Mouse (Mus musculus) small intestine, adult 10 weeks (tissue): Measurements from ENCODE around the gene Apaf1. TPM values are rescaled to one million over a fixed set of nuclear protein-coding genes. Genes with fewer than 3 reads are reported as not detected.

Experiments
- polyA plus RNA-seq: library from polyadenylated mRNA; stranded (reverse); fragments of 350-450 nt; fragmentation: Illumina TruSeq; extraction: RNeasy Lipid Tissue Mini Kit (QIAGEN cat#74804); gene quantifications from one replicate; pipeline ENCODE4 v1.2.3, GENCODE M21; 2014; ENCODE audit warnings: low replicate concordance

Gene Apaf1
- 50.0 TPM for polyA plus RNA-seq

GRCm38 (mm10) chr10:91082550-91083392 lies at the start of gene Apaf1, which contains the start of gene Ikbip:
Gene Apaf1 (minus strand): TSS chr10:91082770.
Gene Ikbip (plus strand): TSS chr10:91082940.

GRCm38 (mm10) chr10:91123828-91124822 lies 41.6 kb upstream of the Apaf1 start, which contains the start of gene Slc25a3:
Gene Slc25a3 (minus strand): TSS chr10:91124059.

Other genes starting within 250 kb of the Apaf1 start
- 22.2 TPM for gene Ikbip, start 170 bp upstream of the Apaf1 start, polyA plus RNA-seq
- gene Slc25a3, start 41.3 kb upstream of the Apaf1 start, polyA plus RNA-seq = 1,252 TPM
- 259 TPM for gene Tmpo, start 98.5 kb upstream of the Apaf1 start, polyA plus RNA-seq